Mouse (Mus musculus) limb, embryonic 13.5 days (tissue): ENCODE results near the gene Tbc1d20. TPM values are rescaled to one million over a fixed set of nuclear protein-coding genes. Genes with fewer than 3 reads are reported as not detected.
"Not testable (repeated sequence)": the region's sequence is repeated elsewhere in the genome, so short reads cannot be mapped to it uniquely, and the experiment has no call there.

Experiments used
- ATAC-seq: fragments of 200-750 bp; cut with Nextera tagmentation; 2 replicates; pipeline ENCODE4 v1.8.0; 2017; ENCODE audit warnings: low read depth, moderate number of reproducible peaks, moderate TSS enrichment; ENCODE audit not compliant: low FRiP score
- H3K27ac ChIP-seq: fragments of 300-500 bp; sonication (generic); 2 replicates; pipeline ENCODE4 v1.5.1; 2015; ENCODE audit warnings: inconsistent platforms, mild to moderate bottlenecking, moderate library complexity
- H3K27me3 ChIP-seq: fragments of 300-500 bp; sonication (generic); 2 replicates; pipeline ENCODE4 v1.6.1; 2015; ENCODE audit warnings: mild to moderate bottlenecking, inconsistent platforms
- H3K36me3 ChIP-seq: fragments of 300-500 bp; sonication (generic); 2 replicates; pipeline ENCODE4 v1.6.1; 2015; ENCODE audit warnings: inconsistent platforms, mild to moderate bottlenecking, moderate library complexity
- H3K4me1 ChIP-seq: fragments of 300-500 bp; sonication (generic); 2 replicates; pipeline ENCODE4 v1.6.1; 2015; ENCODE audit warnings: inconsistent platforms
- H3K4me2 ChIP-seq: fragments of 300-500 bp; sonication (generic); replicated peaks from 2 replicates; pipeline ENCODE4 v1.6.1; 2015; ENCODE audit warnings: inconsistent platforms, mild to moderate bottlenecking, moderate library complexity
- H3K4me3 ChIP-seq: fragments of 300-500 bp; sonication (generic); 2 replicates; pipeline ENCODE4 v1.5.1; 2015; ENCODE audit warnings: moderate library complexity, mild to moderate bottlenecking, inconsistent platforms
- H3K9ac ChIP-seq: fragments of 300-500 bp; sonication (generic); 2 replicates; pipeline ENCODE4 v1.6.1; 2015; ENCODE audit warnings: mild to moderate bottlenecking, inconsistent platforms
- H3K9me3 ChIP-seq: fragments of 300-500 bp; sonication (generic); 2 replicates; pipeline ENCODE4 v1.6.1; 2016; ENCODE audit warnings: inconsistent platforms
- WGBS: fragments of 180-500 bp; shearing (Covaris S2); methylation state at CpG from one replicate; pipeline ENCODE4 v1.1.7; 2015; 5-methylcytosine and 5-hydroxymethylcytosine counted together
- polyA plus RNA-seq: library from polyadenylated mRNA; unstranded; fragments of >200 nt; fragmentation: Nextera tagmentation; extraction: Ambion mirVana; gene quantifications from 2 replicates; pipeline ENCODE4 v1.2.1, GENCODE M21; 2015

Gene Tbc1d20
- polyA plus RNA-seq, 1 experiment from 2014 or later: 47.7 TPM

DNA sequence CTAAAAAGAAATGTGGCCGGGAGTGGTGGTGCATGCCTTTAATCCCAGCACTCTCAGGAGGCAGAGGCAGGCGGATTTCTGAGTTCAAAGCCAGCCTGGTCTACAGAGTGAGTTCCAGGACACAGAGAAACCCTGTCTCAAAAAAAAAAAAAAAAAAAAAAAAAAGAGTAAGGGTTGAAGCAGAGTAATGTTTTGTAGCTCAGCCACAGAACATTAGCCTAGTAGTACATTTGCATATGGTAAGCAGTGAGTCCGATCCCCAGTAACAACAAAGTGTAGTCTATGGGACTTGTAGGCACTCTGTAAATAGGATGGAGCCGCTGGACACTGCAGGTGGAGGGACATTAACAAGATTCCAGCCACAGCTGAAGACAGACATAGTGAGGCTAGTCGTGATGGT, 51.3 kb downstream of the Tbc1d20 start:
- Histone ChIP-seq H3K4me3 (no peak overlapping the region), H3K9me3 (no peaks in the 10 kb centered on the region), H3K9ac (no peak overlapping the region), H3K4me1 (peaks cover 17% of the 10 kb centered on the region), H3K36me3 (no peaks in the 10 kb centered on the region), H3K4me2 (no peak overlapping the region), H3K27ac (no peak overlapping the region), H3K27me3 (peaks cover 17% of the 10 kb centered on the region)
- 64% methylated on average over 5 of the region's 5 CpGs for whole genome bisulfite sequencing
- no peak for ATAC-seq

DNA sequence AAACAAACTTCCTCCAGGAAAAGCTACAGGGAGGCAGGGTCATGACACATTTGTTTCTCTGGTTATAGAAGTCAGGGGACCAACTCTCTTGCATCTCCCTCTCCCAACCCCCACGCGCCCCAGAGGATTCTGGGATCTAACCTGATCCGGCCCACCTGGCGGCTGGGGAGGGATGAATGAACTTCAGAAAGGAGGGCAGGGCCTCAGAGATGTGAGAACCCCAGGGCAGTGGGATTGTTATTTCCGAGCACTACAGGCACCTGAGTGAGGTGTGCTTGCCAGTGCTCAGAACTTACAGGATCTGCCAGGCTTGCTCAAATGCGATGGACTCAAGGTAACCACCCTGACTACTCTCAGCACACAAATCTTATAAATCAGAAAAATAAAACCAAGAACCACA, 51.8 kb downstream of the Tbc1d20 start:
- H3K36me3 ChIP-seq: no peaks in the 10 kb centered on the region
- 48% methylated on average over 6 of the region's 6 CpGs for WGBS
- peaks cover 17% of the 10 kb centered on the region for H3K27me3 ChIP-seq
- H3K4me3 ChIP-seq: no peak overlapping the region
- H3K27ac ChIP-seq: no peak overlapping the region
- H3K9ac ChIP-seq: no peak overlapping the region
- peaks cover 19% of the 10 kb centered on the region for H3K4me1 ChIP-seq
- ATAC-seq: no peak
- H3K4me2 ChIP-seq: no peak overlapping the region
- H3K9me3 ChIP-seq: no peaks in the 10 kb centered on the region

DNA sequence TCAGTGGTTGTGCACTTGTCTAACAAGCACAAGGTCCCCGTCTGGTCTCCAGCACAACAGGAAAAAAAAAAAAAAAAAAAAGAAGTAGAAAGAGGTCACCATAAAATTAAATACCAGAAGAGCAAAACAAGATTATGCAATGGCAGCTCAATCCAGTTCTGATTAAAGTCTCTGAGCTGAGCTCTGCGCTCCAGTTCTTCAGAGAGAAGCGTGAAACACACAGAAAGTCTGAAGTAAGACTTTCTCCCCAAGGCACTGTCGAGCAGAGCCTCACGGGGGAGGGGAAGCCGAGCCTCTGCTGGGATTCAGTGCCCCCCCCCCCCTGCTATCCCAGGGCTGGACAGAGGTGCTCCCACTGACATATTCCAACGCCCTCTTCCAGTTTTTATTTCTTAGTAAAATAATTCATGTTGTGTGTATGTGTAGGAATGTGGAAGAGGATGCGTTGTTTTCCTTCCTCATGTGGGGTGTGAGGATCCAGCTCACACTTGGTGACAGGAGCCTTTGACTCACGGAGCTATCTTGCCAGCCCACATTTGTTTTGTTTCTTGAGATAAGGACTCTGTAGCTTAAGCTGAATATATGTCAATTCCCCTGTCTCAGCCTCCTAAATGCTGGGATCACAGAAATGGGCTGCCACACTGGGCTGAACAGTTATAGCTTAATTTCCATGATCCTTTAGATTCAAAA, 53.3 kb downstream of the Tbc1d20 start:
- peaks cover 17% of the 10 kb centered on the region for H3K27me3 ChIP-seq
- no peaks in the 10 kb centered on the region for H3K36me3 ChIP-seq
- peaks cover 19% of the 10 kb centered on the region for H3K4me1 ChIP-seq
- no peak overlapping the region for H3K4me2 ChIP-seq
- 42% methylated on average over 9 of the region's 9 CpGs for WGBS
- H3K27ac ChIP-seq: no peak overlapping the region
- no peak for ATAC-seq
- no peaks in the 10 kb centered on the region for H3K9me3 ChIP-seq
- H3K4me3 ChIP-seq: no peak overlapping the region
- H3K9ac ChIP-seq: no peak overlapping the region

DNA sequence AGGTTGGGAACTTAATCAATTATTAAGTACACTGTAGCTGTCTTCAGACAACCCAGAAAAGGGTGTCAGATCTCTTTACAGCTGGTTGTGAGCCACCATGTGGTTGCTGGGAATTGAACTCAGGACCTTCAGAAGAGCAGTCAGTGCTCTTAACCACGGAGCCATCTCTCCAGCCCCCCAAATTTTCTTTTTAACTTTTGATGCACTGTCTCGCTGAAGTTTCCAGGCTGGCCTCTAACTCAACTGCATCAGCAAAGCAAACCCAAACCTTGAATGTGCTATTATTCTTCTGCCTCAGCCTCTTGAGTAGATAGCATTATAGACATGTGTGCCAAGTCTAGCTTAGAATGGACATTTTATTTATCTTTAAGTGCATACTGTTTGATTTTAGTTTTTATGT, 54.1 kb downstream of the Tbc1d20 start:
- Histone ChIP-seq H3K4me3 (no peak overlapping the region), H3K27me3 (peaks cover 15% of the 10 kb centered on the region), H3K27ac (no peak overlapping the region), H3K36me3 (no peaks in the 10 kb centered on the region), H3K9ac (no peak overlapping the region), H3K4me2 (no peak overlapping the region), H3K9me3 (no peaks in the 10 kb centered on the region), H3K4me1 (peaks cover 19% of the 10 kb centered on the region)
- no peak for ATAC-seq
- WGBS: 83% methylated on average over 2 of the region's 2 CpGs

DNA sequence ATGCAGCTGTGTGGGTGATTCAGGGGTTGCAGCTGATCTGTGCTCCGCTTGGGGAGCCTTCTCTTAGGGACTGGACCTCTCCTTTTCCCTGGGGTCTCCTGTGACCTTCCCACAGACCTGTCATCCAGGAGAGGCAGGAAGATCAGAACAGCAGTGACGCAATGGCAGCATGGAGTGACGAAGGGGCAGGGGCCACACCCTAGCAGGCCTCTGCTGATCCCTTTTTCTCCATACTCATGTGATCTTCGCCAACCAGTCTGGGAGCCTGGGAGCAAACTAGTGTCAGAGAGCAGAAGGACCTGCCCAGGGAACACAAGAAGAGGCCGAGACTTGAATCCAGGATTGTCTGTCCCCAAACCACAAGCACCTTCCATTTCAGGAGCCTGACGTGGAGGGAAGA, 55.6 kb downstream of the Tbc1d20 start:
- no peak overlapping the region for H3K4me3 ChIP-seq
- ATAC-seq: no peak
- peaks cover 13% of the 10 kb centered on the region for H3K4me1 ChIP-seq
- no peak overlapping the region for H3K4me2 ChIP-seq
- peaks cover 11% of the 10 kb centered on the region for H3K27me3 ChIP-seq
- H3K27ac ChIP-seq: no peak overlapping the region
- H3K36me3 ChIP-seq: no peaks in the 10 kb centered on the region
- no peak overlapping the region for H3K9ac ChIP-seq
- H3K9me3 ChIP-seq: no peaks in the 10 kb centered on the region
- 74% methylated on average over 6 of the region's 6 CpGs for WGBS

DNA sequence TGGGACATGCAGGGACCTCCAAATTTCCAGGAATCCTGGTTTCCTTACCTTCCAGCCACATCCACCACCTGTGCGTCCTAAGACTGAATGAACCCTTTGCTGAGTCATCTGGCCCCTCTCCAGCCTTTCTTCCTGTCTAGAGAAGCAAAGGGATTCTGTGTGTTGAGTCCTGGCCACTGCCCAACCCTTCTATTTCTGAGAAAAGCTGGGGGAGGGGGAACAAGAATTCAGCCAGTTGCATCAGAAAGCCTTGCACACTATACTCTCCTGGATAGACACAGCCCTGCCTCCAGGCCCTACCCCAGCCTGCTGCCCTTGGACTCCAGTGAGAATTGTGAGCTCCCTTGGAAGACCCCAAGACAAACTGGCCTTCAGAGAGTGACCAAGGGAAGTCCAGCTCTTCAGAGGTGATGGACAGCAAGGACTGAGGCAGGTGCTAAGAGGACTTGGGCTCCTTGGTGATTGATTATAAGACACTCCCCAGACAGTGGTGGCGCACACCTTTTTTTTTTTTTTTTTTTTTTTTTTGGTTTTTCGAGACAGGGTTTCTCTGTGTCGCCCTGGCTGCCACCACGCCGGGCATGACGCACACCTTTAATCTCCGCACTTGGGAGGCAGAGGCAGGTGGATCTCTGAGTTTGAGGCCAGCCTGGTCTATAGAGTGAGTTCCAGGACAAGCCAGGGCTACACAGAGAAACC, 56.4 kb downstream of the Tbc1d20 start:
- Histone ChIP-seq H3K36me3 (no peaks in the 10 kb centered on the region), H3K9me3 (no peaks in the 10 kb centered on the region), H3K27me3 (peaks cover 5% of the 10 kb centered on the region; the same call in 1 of the 2 replicates), H3K4me2 (no peak overlapping the region), H3K27ac (no peak overlapping the region), H3K9ac (no peak overlapping the region), H3K4me1 (peaks cover 9% of the 10 kb centered on the region), H3K4me3 (no peak overlapping the region)
- no peak; the same call in 1 of the 2 replicates for ATAC-seq
- WGBS: 86% methylated on average over 8 of the region's 8 CpGs

DNA sequence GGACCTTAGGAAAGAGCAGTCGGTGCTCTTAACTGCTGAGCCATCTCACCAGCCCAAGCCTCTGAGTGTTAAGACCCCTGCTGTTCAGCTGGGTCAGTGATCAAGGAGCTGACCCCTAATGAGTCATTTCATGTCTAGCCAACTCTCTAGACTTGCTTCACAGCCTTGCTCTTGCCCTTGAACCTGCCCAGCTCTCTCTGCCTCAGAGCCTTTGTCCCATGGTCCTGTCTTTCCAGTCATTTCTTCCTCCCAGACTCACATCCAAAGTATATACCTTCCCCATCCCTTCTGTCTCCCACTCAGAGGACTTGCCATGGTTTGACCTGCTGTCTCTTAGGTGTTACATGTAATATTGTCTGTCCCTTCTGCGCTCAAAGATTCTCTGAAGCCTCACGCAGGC, 63.6 kb downstream of the Tbc1d20 start:
- no peaks in the 10 kb centered on the region for H3K27me3 ChIP-seq
- 80% methylated on average over 3 of the region's 3 CpGs for WGBS
- H3K9me3 ChIP-seq: no peaks in the 10 kb centered on the region

DNA sequence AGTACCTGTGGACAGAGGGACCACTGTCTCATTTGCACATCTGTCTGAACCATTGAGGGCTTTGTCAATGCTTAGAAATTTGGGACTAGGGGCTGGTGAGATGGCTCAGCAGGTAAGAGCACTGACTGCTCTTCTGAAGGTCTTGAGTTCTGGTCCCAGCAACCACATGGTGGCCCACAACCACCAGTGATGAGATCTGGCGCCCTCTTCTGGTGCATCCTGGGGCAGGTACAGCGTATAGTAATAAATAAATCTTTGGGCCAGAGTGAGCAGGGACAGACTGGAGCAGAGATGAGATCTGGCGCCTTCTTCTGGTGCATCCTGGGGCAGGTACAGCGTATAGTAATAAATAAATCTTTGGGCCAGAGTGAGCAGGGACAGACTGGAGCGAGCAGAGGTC, 65.3 kb downstream of the Tbc1d20 start:
- H3K9ac ChIP-seq, H3K36me3 ChIP-seq, H3K4me2 ChIP-seq, H3K27me3 ChIP-seq, H3K27ac ChIP-seq, H3K4me3 ChIP-seq, ATAC-seq, H3K9me3 ChIP-seq, H3K4me1 ChIP-seq: not testable (repeated sequence)
- WGBS: 70% methylated on average over 5 of the region's 5 CpGs

More for the DNA sequence above, 63.6 kb downstream of the Tbc1d20 start:
- Histone ChIP-seq H3K9ac (no peak overlapping the region), H3K4me3 (no peak overlapping the region), H3K4me2 (no peak overlapping the region), H3K36me3 (no peaks in the 10 kb centered on the region), H3K27ac (no peak overlapping the region), H3K4me1 (no peaks in the 10 kb centered on the region)
- no peak for ATAC-seq

DNA sequence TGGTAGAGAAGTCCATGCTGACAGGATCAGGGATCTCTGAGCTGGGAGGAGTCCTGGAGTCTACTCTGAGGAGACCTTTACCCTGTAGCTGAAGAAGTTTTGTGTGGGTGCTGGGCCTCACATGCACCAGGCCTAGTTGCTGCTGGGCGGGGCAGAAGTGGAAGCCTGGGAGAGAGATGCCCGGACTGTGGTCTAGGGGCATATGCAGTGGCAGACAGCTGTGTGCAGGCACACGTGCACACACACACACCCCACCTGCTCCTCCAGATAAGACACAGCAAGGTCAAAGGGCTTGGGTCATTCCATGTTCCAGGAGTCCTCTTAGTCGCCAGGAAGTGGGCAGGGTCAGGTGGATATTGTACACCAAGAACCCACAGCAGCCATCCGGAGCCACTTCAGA, 66.0 kb downstream of the Tbc1d20 start:
- H3K9me3 ChIP-seq: no peaks in the 10 kb centered on the region
- no peak overlapping the region for H3K9ac ChIP-seq
- no peaks in the 10 kb centered on the region for H3K36me3 ChIP-seq
- ATAC-seq: no peak
- no peak overlapping the region for H3K4me3 ChIP-seq
- H3K27ac ChIP-seq: no peak overlapping the region
- no peak overlapping the region for H3K4me2 ChIP-seq
- WGBS: 67% methylated on average over 5 of the region's 5 CpGs
- peaks cover 6% of the 10 kb centered on the region; the same call in 1 of the 2 replicates for H3K4me1 ChIP-seq
- no peaks in the 10 kb centered on the region for H3K27me3 ChIP-seq

DNA sequence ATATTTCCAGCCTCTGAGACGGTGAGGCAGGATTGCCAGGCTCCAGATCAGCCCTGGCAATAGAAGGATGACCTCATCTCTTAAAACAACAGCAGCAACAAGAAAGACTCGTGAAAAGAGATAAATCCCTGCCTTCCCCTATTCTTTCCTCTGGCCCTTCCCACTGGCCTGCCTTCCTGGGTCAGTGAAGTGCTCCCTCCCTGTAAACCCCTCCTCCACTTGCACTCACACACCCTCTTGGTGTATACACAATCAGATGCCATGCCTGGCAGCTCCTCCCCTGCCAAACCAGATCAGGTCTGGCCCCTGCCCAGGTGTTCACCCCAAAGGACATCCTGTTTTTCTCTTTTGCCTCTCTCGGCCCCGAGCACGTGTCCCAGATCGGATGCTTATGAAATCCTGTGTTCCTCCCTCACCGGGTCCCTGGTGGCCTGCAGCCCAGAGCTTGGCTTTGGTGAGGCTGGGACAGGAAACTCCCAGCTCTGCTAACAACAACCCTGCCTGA, 66.7 kb downstream of the Tbc1d20 start:
- Histone ChIP-seq H3K4me3 (no peak overlapping the region), H3K27me3 (no peaks in the 10 kb centered on the region), H3K9ac (no peak overlapping the region), H3K9me3 (no peaks in the 10 kb centered on the region), H3K4me1 (peaks cover 6% of the 10 kb centered on the region; the same call in 1 of the 2 replicates), H3K36me3 (no peaks in the 10 kb centered on the region), H3K27ac (no peak overlapping the region), H3K4me2 (no peak overlapping the region)
- no peak for ATAC-seq
- 51% methylated on average over 7 of the region's 7 CpGs for WGBS

DNA sequence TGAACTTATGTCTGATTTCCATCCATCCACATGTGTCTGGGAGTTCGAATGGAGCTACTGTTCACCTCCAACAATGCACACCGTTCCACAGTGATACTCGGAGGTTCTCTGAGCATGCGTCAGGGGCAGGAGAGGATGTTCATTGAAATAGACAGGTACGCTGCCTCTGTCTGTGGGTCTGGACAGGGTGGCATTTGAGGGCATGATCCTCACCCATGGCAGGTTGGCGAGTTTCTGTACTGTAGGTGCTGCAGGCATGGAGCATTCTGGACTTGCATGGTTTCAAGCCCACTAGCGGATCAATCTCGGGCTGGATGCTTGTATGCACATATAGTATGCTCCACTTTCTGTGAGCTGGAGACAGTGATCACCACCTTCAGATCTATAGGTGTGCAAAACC, 67.6 kb downstream of the Tbc1d20 start:
- Histone ChIP-seq H3K4me1 (peaks cover 6% of the 10 kb centered on the region; the same call in 1 of the 2 replicates), H3K4me2 (no peak overlapping the region)
- ATAC-seq: no peak

More for the DNA sequence above, 67.6 kb downstream of the Tbc1d20 start:
- Histone ChIP-seq H3K27me3 (no peaks in the 10 kb centered on the region), H3K9ac (no peak overlapping the region), H3K27ac (no peak overlapping the region), H3K9me3 (no peaks in the 10 kb centered on the region), H3K36me3 (no peaks in the 10 kb centered on the region), H3K4me3 (no peak overlapping the region)
- 90% methylated on average over 8 of the region's 8 CpGs for WGBS
